Mouse (Mus musculus) lung, embryonic 16.5 days (tissue): ENCODE data around the gene Vmn2r79. TPM values are rescaled to one million over a fixed set of nuclear protein-coding genes. Genes with fewer than 3 reads are reported as not detected.
"Not testable (repeated sequence)": the region's sequence is repeated elsewhere in the genome, so short reads cannot be mapped to it uniquely, and the experiment has no call there.

Source experiments
- ATAC-seq: fragments of 200-750 bp; cut with Nextera tagmentation; 2 replicates; pipeline ENCODE4 v1.8.0; 2017; ENCODE audit warnings: low read depth, mild to moderate bottlenecking, moderate library complexity
- H3K27ac ChIP-seq: fragments of 300-500 bp; sonication (generic); 2 replicates; pipeline ENCODE4 v1.5.1; 2014; ENCODE audit warnings: mild to moderate bottlenecking, control low read depth, low read length
- H3K27me3 ChIP-seq: fragments of 300-500 bp; sonication (generic); 2 replicates; pipeline ENCODE4 v1.6.1; 2014; ENCODE audit warnings: low read depth, low read length, mixed read lengths; ENCODE audit not compliant: control insufficient read depth, insufficient read depth
- H3K36me3 ChIP-seq: fragments of 300-500 bp; sonication (generic); 2 replicates; pipeline ENCODE4 v1.6.1; 2014; ENCODE audit warnings: low read length; ENCODE audit not compliant: control insufficient read depth, insufficient read depth
- H3K4me1 ChIP-seq: fragments of 300-500 bp; sonication (generic); replicated peaks from 2 replicates; pipeline ENCODE4 v1.6.1; 2014; ENCODE audit warnings: low read length, mixed read lengths; ENCODE audit not compliant: control insufficient read depth, insufficient read depth
- H3K4me2 ChIP-seq: fragments of 300-500 bp; sonication (generic); 2 replicates; pipeline ENCODE4 v1.6.1; 2014; ENCODE audit warnings: low read depth, low read length, control low read depth
- H3K4me3 ChIP-seq: fragments of 300-500 bp; sonication (generic); 2 replicates; pipeline ENCODE4 v1.5.1; 2014; ENCODE audit warnings: mild to moderate bottlenecking, low read length, control low read depth
- H3K9ac ChIP-seq: fragments of 300-500 bp; sonication (generic); 2 replicates; pipeline ENCODE4 v1.6.1; 2014; ENCODE audit warnings: low read length, control low read depth
- H3K9me3 ChIP-seq: fragments of 300-500 bp; sonication (generic); 2 replicates; pipeline ENCODE4 v1.6.1; 2016; ENCODE audit warnings: low read length; ENCODE audit not compliant: control insufficient read depth
- WGBS: fragments of 180-500 bp; shearing (Covaris S2); extraction: QIAGEN DNeasy Blood & Tissue Kit; methylation state at CpG from one replicate; pipeline ENCODE4 v1.1.7; 2014; 5-methylcytosine and 5-hydroxymethylcytosine counted together
- polyA plus RNA-seq: library from polyadenylated mRNA; unstranded; fragments of >200 nt; fragmentation: Nextera tagmentation; extraction: Ambion mirVana; gene quantifications from 2 replicates; pipeline ENCODE4 v1.2.1, GENCODE M21; 2015

Vmn2r79 gene
- not detected in 2 replicates for polyA plus RNA-seq

DNA sequence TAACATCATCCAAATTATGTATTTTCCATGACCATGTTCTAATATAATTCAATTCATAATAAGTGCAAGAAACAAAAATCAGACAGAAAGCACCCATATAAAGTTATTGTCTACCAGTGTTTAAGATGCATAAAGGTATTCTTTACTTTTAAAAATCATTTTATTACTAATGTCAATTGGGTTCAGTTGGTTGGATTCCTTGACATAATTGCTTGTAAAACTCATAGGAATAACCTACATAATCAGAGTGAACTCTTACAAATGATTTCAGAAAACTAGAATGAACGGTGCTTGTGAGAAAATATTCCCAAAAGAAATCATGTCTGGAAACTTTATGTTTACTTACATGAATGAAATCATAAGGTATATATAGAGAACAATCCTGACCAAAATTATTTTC, at the start of gene Vmn2r79:
TSS of gene Vmn2r79 (plus strand) at position 301 of the 400 bp plus-strand sequence.
- H3K9ac ChIP-seq, H3K27me3 ChIP-seq, ATAC-seq, H3K4me2 ChIP-seq, H3K27ac ChIP-seq, H3K4me3 ChIP-seq, H3K36me3 ChIP-seq, H3K9me3 ChIP-seq, H3K4me1 ChIP-seq: not testable (repeated sequence)
- WGBS: 73% methylated on average over 1 of the region's 1 CpGs

DNA sequence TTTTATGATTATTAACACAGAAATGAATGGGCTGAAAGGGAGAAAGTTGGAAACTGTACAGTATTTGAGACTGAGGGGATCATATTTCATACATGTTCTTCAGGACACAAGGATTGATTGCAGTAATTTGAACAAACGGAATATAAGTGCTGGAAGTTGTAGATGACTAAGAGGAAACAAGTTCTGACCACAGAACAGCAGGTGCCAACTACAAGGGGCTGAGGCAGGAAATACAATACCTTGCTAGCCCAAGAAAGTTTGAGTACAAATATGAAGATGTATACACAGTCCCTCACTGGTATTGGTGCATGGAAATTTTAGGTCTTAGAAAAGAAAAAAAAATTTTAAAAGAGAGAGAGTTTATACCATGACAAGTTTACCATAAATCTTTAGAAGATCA, 1.2 kb upstream of the Vmn2r79 start:
- H3K4me1 ChIP-seq: no peaks in the 10 kb centered on the region
- no peak overlapping the region for H3K27ac ChIP-seq
- no peaks in the 10 kb centered on the region for H3K36me3 ChIP-seq
- WGBS: 19% methylated on average over 1 of the region's 1 CpGs
- no peak for ATAC-seq
- H3K9me3 ChIP-seq: no peaks in the 10 kb centered on the region
- H3K9ac ChIP-seq: no peak overlapping the region
- H3K4me2 ChIP-seq: no peak overlapping the region
- no peak overlapping the region for H3K4me3 ChIP-seq
- no peaks in the 10 kb centered on the region for H3K27me3 ChIP-seq

DNA sequence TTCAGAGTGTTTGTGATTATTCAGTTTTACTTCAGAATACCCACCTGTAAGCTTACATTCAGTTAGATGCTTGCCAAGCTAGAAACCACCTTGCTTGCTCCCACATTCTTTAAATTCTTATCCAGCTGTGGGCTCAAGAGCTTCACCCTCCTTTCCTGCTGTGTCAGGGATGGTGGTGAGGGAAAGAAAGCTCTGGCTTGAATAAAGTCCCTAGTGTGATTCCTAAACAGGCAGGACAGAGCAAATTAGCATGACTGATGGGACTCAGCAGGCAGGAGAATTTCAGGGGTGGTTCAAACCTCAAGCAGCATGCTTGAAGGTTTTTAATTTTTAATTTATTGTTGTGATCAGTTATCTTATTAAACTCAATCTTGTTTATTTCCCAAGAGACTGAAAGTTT, 30.6 kb downstream of the Vmn2r79 start:
- H3K27me3 ChIP-seq, H3K36me3 ChIP-seq, H3K4me3 ChIP-seq, H3K9ac ChIP-seq, H3K4me2 ChIP-seq, H3K9me3 ChIP-seq, ATAC-seq, H3K4me1 ChIP-seq, H3K27ac ChIP-seq: not testable (repeated sequence)

DNA sequence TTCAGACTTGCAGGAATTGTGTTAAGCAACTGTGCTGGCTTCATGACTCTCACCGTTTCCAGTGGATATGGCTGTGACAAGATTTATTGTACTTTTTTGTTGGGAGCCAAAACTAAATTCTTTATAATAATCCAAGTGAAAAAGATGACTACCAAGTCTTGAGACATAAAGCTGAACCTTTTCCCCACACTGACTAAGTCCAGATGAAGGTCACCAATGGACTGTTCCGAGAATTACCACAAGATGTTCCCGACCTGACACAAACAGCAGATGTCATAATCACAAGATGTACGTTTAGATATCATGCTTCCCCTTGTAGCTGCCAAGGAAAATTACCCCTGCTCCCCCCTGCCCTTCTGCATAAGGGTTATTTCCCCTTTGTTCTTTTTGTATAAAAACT, 67.7 kb downstream of the Vmn2r79 start:
- Histone ChIP-seq H3K4me2 (no peak overlapping the region), H3K27ac (no peak overlapping the region), H3K27me3 (no peaks in the 10 kb centered on the region), H3K4me1 (no peaks in the 10 kb centered on the region), H3K9me3 (no peaks in the 10 kb centered on the region), H3K36me3 (no peaks in the 10 kb centered on the region), H3K9ac (no peak overlapping the region), H3K4me3 (no peak overlapping the region)
- no peak for ATAC-seq
- WGBS: 62% methylated on average over 4 of the region's 4 CpGs

Other genes starting within 250 kb of the Vmn2r79 start
- 0.13 and 0.24 TPM in 2 replicates for gene Folh1, start 220.2 kb upstream of the Vmn2r79 start, polyA plus RNA-seq
- gene Vmn2r77, start 201.1 kb upstream of the Vmn2r79 start, polyA plus RNA-seq: not detected in 2 replicates
- not detected in 2 replicates for gene Vmn2r78, start 81.0 kb upstream of the Vmn2r79 start, polyA plus RNA-seq
- gene Nox4, start 250.0 kb downstream of the Vmn2r79 start, polyA plus RNA-seq: 9.5 and 10.4 TPM in 2 replicates